Mouse (Mus musculus) myocyte (in vitro differentiated cells): ENCODE measurements around the gene A230072I06Rik.

Experiments
- CEBPB ChIP-seq: IDR thresholded peaks from 2 replicates; pipeline ENCODE4 v1.6.1; 2011; ENCODE audit warnings: mild to moderate bottlenecking, moderate library complexity; ENCODE audit not compliant: poor library complexity, insufficient read depth, severe bottlenecking
- E2F4 ChIP-seq: IDR thresholded peaks from one replicate; pipeline ENCODE4 v1.6.1; 2011; ENCODE audit warnings: mild to moderate bottlenecking, control low read depth, moderate library complexity; ENCODE audit not compliant: insufficient read depth
- MAX ChIP-seq: IDR thresholded peaks from one replicate; pipeline ENCODE4 v1.6.1; 2011; ENCODE audit warnings: low read depth, mild to moderate bottlenecking, control low read depth
- MYOD1 ChIP-seq, 3 experiments: IDR thresholded peaks; one replicate each; pipeline ENCODE4 v1.6.1; 2011; ENCODE audit warnings: control low read depth in 2 of 3, low read depth in 2 of 3, mild to moderate bottlenecking in 2 of 3, moderate library complexity in 1 of 3; ENCODE audit not compliant: insufficient read length in 2 of 3, control insufficient read depth in 1 of 3
- MYOG ChIP-seq, 3 experiments: IDR thresholded peaks; one replicate each; pipeline ENCODE4 v1.6.1; 2011; ENCODE audit warnings: control low read depth in 2 of 3, low read depth in 2 of 3, mild to moderate bottlenecking in 2 of 3; ENCODE audit not compliant: insufficient read length in 2 of 3, control insufficient read depth in 1 of 3, insufficient read depth in 1 of 3
- POLR2A ChIP-seq: IDR thresholded peaks from one replicate; pipeline ENCODE4 v1.6.1; 2011; ENCODE audit warnings: low read depth, mild to moderate bottlenecking, control low read depth, moderate library complexity; ENCODE audit not compliant: insufficient read length
- POLR2AphosphoS2 ChIP-seq: IDR thresholded peaks from one replicate; pipeline ENCODE4 v1.6.1; 2011; ENCODE audit warnings: low read depth, control low read depth; ENCODE audit not compliant: insufficient read length
- TCF12 ChIP-seq: IDR thresholded peaks from one replicate; pipeline ENCODE4 v1.6.1; 2011; ENCODE audit warnings: mild to moderate bottlenecking, control low read depth; ENCODE audit not compliant: poor library complexity, insufficient read depth, severe bottlenecking
- USF1 ChIP-seq: IDR thresholded peaks from one replicate; pipeline ENCODE4 v1.6.1; 2011; ENCODE audit warnings: low read depth, mild to moderate bottlenecking, control low read depth, moderate library complexity

GRCm38 (mm10) chr8:12268306-12268829, 10.3 kb upstream of the A230072I06Rik start:
- TF ChIP-seq TCF12 (no peak), E2F4 (no peak), POLR2A (no peak), USF1 (no peak), CEBPB (no peak), MYOD1 (IDR thresholded peaks at IDR 0.05; ENCODE audit: control insufficient read depth in 1 of 3, insufficient read length in 2 of 3, low read depth in 2 of 3) (no peak), MYOG (IDR thresholded peaks at IDR 0.05; ENCODE audit: control insufficient read depth in 1 of 3, insufficient read depth in 1 of 3, insufficient read length in 2 of 3, low read depth in 2 of 3) (no peak), MAX (no peak), POLR2AphosphoS2 (no peak)
